Mouse (Mus musculus) olfactory bulb, adult 2 months (tissue): Measurements from ENCODE around the gene Traf7. TPM values are rescaled to one million over a fixed set of nuclear protein-coding genes. Genes with fewer than 3 reads are reported as not detected.

Experiments
- H3K27ac ChIP-seq: fragments of 200-500 bp; 2 replicates; pipeline ENCODE4 v1.5.1; 2012; ENCODE audit warnings: low read depth, low read length; ENCODE audit not compliant: insufficient read depth
- H3K4me1 ChIP-seq: fragments of 200-500 bp; 2 replicates; pipeline ENCODE4 v1.6.1; 2012; ENCODE audit warnings: low read length; ENCODE audit not compliant: control insufficient read depth, insufficient read depth
- H3K4me3 ChIP-seq: fragments of 200-500 bp; 2 replicates; pipeline ENCODE4 v1.5.1; 2012; ENCODE audit warnings: mild to moderate bottlenecking, low read depth, low read length, moderate library complexity; ENCODE audit not compliant: insufficient read depth
- CTCF ChIP-seq: fragments of 200-500 bp; IDR thresholded peaks from 2 replicates; pipeline ENCODE4 v1.5.1; 2012; ENCODE audit warnings: low read depth, mild to moderate bottlenecking, low read length, moderate library complexity; ENCODE audit not compliant: insufficient read depth
- POLR2A ChIP-seq: fragments of 200-500 bp; IDR thresholded peaks from 2 replicates; pipeline ENCODE4 v1.6.1; 2012; ENCODE audit warnings: mild to moderate bottlenecking, low read depth, low read length, moderate library complexity; ENCODE audit not compliant: insufficient read depth
- WGBS: fragments of 180-500 bp; shearing (Covaris S2); methylation state at CpG from one replicate; pipeline ENCODE4 v1.1.7; 2018; 5-methylcytosine and 5-hydroxymethylcytosine counted together
- polyA plus RNA-seq: library from polyadenylated mRNA; stranded (reverse); fragments of >200 nt; gene quantifications from 2 replicates; pipeline ENCODE4 v1.2.4, GENCODE M21; 2012; ENCODE audit warnings: low replicate concordance; ENCODE audit not compliant: missing spikeins, insufficient read depth, insufficient read length

Gene Traf7
- polyA plus RNA-seq, 1 experiment, result not detected

DNA sequence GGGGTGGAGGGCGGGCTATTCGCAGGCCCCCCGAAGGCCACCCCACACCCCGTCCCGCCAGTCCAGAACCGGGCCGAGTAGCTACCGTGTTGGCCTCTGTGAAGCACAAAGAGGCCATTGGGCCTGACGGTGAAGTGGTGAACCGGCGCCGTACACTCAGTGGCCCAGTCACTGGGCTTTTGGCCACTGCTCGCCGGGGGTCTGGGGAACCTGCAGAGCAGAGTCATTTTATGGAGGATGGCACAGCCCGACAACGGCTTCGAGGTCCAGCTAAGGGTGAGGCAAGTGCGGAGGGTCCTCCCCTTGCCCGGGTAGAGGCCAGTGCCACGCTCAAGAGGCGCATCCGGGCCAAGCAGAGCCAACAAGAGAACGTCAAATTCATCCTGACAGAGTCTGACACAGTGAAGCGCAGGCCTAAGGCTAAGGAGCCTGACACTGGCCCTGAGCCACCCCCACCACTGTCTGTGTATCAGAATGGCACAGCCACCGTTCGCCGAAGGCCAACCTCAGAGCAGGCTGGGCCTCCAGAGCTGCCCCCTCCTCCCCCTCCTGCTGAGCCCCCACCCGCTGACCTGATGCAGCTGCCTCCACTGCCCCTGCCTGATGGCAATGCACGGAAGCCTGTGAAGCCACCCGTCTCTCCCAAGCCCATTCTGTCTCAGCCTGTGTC is 22.3 kb downstream of the Traf7 start:
- Histone ChIP-seq H3K4me3 (no peak overlapping the region), H3K4me1 (peaks cover 25% of the 10 kb centered on the region), H3K27ac (peak overlapping the region; percentile 22; the same call in 1 of the 2 replicates)
- TF ChIP-seq POLR2A (no peak), CTCF (no peak)
- WGBS, result 76% methylated on average over 30 of the region's 30 CpGs

- no peak overlapping the region for H3K4me3 ChIP-seq
- H3K27ac ChIP-seq, result no peak overlapping the region
- TF ChIP-seq POLR2A, result no peak
- TF ChIP-seq CTCF, result no peak
- 94% methylated on average over 10 of the region's 10 CpGs for WGBS
- H3K4me1 ChIP-seq, result peaks cover 25% of the 10 kb centered on the region
Measured at GRCm38 (mm10) chr17:24504085-24504484, 23.7 kb downstream of the Traf7 start.

DNA sequence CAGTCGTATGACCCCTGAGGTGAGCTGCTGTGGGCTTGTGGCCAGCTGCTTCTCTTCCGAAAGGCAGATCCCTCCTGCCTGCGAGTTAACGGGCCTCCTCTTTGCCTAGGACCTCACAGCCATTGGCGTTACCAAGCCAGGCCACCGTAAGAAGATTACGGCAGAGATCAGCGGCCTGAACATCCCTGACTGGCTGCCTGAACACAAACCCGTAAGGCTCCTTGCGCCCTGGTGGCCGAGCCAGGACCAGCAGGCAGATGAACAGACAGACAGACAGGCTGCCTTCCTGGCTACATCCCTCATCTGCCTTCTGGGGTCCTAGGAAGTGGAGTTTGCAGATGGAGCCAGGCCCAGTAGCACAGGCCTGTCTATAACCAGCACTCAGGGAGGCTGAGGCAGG is 25.5 kb downstream of the Traf7 start:
- Histone ChIP-seq H3K27ac (no peak overlapping the region), H3K4me1 (peaks cover 17% of the 10 kb centered on the region), H3K4me3 (no peak overlapping the region)
- TF ChIP-seq POLR2A (no peak), CTCF (no peak)
- WGBS, result 46% methylated on average over 11 of the region's 11 CpGs

DNA sequence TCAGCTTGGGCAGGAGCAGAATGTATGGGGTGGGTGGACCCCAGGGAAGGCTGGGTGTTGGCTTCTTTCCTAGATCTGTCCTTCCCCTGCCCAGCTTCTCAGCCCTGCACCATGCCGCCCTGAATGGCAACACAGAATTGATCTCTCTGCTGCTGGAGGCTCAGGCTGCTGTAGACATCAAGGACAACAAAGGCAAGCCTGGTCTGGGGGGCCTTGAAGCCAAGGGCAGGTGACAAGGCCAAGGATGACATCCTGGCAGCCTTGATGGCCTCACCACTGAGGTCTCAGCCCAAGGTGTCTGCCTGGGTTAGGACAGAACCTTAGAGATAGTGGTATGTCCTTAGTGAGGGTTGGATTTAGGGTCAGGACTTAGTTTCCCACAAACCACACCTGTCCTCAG is 31.7 kb downstream of the Traf7 start:
- no peak for TF ChIP-seq POLR2A
- no peak for TF ChIP-seq CTCF
- WGBS, result 69% methylated on average over 1 of the region's 1 CpGs
- Histone ChIP-seq H3K4me1 (peaks cover 8% of the 10 kb centered on the region), H3K4me3 (no peak overlapping the region), H3K27ac (0 out of 2 replicates have a peak overlapping the region, but pooled peaks have one; percentile 76)

- 48% methylated on average over 3 of the region's 3 CpGs for WGBS
Measured at GRCm38 (mm10) chr17:24495443-24495842, 32.3 kb downstream of the Traf7 start.

DNA sequence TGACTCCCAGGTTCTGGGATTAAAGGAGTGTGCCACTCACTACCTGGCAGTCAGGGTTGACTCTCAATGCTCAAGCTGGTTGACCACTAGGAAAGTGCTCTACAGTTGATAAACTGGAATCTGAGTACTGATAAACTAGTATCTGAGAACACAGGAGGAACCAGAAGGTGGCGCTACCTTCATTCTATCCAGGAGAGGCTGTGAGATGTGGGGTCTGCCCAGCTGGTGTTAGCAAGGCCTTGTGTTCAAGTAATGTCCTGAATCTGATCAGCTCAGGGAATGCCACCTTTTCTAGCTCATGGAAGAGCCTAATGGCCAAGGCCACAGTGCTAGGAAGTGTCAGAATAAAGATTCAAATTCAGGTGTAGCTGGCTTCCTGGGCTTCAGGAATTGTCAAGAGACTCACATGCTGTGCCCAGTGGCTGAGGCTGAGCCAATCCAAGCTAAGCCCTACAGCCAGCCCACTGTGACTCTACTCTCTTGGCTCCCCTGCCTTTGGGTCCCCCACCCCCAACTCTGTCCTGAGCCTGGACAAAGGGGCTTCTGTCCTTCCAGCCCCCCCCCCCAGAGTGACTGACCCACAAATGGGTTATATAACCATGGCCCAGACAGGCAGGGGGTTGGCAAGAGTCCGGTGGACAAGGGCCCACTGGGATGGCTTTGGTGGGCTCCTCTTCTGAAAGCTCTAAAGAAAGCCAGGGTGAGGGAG is 33.0 kb downstream of the Traf7 start:
- 12% methylated on average over 2 of the region's 2 CpGs for WGBS
- no peak for TF ChIP-seq CTCF
- TF ChIP-seq POLR2A, result no peak
- peak overlapping the region; percentile 76 for H3K27ac ChIP-seq
- H3K4me3 ChIP-seq, result no peak overlapping the region
- peaks cover 17% of the 10 kb centered on the region for H3K4me1 ChIP-seq

More at GRCm38 (mm10) chr17:24495443-24495842, 32.3 kb downstream of the Traf7 start:
- H3K27ac ChIP-seq, result peak overlapping the region; percentile 76
- TF ChIP-seq POLR2A, result no peak
- no peak for TF ChIP-seq CTCF
- no peak overlapping the region for H3K4me3 ChIP-seq
- peaks cover 12% of the 10 kb centered on the region for H3K4me1 ChIP-seq

GRCm38 (mm10) chr17:24490399-24490798 is 37.3 kb downstream of the Traf7 start:
- Histone ChIP-seq H3K4me3 (0 out of 2 replicates have a peak overlapping the region, but pooled peaks have one; percentile 87), H3K27ac (peak overlapping the region; percentile 22)
- 31% methylated on average over 4 of the region's 4 CpGs for WGBS

DNA sequence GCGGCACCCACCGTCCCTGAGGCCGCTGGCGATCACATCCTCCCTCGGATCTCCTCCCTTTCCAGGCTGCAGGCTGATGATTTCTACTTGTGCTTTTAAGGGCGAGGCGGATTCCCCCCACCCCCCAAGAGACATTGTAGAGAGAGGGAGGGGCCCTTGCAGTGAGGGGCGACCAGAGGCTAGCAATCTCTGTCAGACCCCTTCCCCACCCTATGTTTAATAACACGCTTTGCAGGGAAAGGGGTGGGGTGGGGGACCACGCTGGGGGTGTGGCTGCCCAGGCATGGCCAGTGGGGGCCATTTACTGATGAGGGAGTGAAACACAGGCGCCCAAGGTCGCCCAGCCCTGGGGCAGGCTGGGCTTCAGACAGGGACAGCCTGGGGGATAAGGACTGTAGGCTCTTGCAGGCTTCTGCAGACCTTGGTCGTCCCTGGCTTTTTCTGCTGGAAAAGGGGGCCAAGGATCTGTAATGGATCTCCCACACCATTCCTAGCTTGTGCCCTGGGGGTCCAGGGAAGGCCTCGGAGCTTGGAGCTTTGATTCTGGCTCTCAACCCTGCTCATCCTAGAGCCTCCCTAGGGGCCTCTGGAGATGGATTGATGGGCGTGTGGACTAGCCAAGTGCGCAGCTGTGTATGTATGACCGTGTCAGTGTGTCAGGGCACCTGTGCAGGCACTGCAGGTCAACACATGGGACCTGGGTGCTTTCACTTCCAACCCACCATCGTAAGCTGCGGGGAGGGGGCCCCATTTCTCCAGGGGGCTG is 38.3 kb downstream of the Traf7 start:
- TF ChIP-seq CTCF (no peak), POLR2A (no peak; the same call in 1 of the 2 replicates)
- Histone ChIP-seq H3K27ac (peak overlapping the region; percentile 94), H3K4me1 (peaks cover 26% of the 10 kb centered on the region), H3K4me3 (peak overlapping the region; percentile 87)
- 16% methylated on average over 19 of the region's 19 CpGs for WGBS

More at GRCm38 (mm10) chr17:24490399-24490798, 37.3 kb downstream of the Traf7 start:
- no peak for TF ChIP-seq POLR2A
- no peak for TF ChIP-seq CTCF
- H3K4me1 ChIP-seq, result peaks cover 28% of the 10 kb centered on the region

- WGBS, result under 1% methylated on average over 72 of the region's 81 CpGs
- peak overlapping the region; percentile 87 for H3K4me3 ChIP-seq
Measured at GRCm38 (mm10) chr17:24488662-24489264, 39.0 kb downstream of the Traf7 start.

More at GRCm38 (mm10) chr17:24488662-24489264, 39.0 kb downstream of the Traf7 start:
- Histone ChIP-seq H3K4me1 (peaks cover 26% of the 10 kb centered on the region), H3K27ac (peak overlapping the region; percentile 94)
- TF ChIP-seq POLR2A (peak; percentile 37; the same call in 1 of the 2 replicates), CTCF (no peak)
